Mouse (Mus musculus) small intestine, adult 2 months (tissue): ENCODE results near the gene Gsn.

Experiments used
- CTCF ChIP-seq: fragments of 200-500 bp; IDR thresholded peaks from 2 replicates; pipeline ENCODE4 v1.5.1; 2012; ENCODE audit warnings: low read depth, mild to moderate bottlenecking, control low read depth, inconsistent platforms, low read length, moderate library complexity, mixed read lengths; ENCODE audit not compliant: insufficient replicate concordance, insufficient read length; ENCODE audit errors: extremely low read depth
- POLR2A ChIP-seq: fragments of 200-500 bp; IDR thresholded peaks from 2 replicates; pipeline ENCODE4 v1.6.1; 2012; ENCODE audit warnings: low read depth, mild to moderate bottlenecking, control low read depth, inconsistent platforms, low read length, moderate library complexity

GRCm38 (mm10) chr2:35216701-35217100 lies 39.5 kb upstream of the Gsn start:
- TF ChIP-seq CTCF (no peak), POLR2A (no peak)
